Mouse (Mus musculus): ENCODE measurements around the gene Pvr.
A peak's percentile ranks its signal among the peaks of the same experiment; 100 is the strongest.
"Not testable (repeated sequence)": the region's sequence is repeated elsewhere in the genome, so short reads cannot be mapped to it uniquely, and the experiment has no call there.

The Pvr gene

GRCm38 (mm10) chr7:19935171-19935751, 14.3 kb upstream of the Pvr start:
- no peak for DNase-seq (ENCODE audit: low spot score in 2 of 2)

DNA sequence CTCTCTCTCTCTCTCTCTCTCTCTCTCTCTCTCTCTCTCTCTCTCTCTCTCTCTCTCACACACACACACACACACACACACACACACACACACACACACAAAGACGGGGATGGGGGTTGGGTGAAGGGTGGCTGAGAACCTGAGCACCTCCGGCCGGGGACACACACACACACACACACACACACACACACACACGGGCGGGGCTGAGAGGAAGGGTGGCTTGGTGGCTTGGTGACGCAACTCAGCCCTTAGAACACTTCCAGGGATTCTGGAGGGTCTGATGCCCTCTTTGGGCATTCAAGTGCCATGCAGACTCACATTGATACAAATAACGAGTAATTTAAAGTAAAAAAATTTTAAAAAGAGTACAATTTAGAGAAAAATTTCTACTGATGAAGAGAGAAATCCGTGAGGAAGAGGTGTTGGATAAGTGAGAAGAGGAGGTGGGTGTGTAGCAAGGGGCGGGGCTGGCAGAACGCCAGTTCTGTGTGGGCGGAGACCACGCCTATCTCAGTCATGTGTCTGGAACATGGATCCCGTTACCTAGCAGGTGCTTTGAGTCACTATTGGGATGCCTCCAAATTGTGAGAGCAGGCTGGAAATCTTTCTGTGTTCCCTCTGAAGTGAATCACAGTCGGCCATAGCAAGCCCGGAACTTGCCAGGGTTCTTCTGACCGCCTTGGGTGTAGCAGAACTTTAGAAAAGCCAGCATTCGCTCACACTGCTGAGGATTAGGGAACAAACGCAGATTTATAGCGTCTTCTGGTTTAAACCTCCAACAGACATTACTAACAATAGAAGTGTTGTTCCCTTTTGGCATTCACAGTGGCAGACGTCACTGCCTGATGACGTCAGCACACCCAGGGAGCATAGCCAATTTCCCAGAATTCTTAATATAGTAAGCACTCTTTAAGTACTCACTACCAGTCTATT, 12.2 kb upstream of the Pvr start:
- DNase-seq (ENCODE audit: low spot score in 2 of 2) = peak; percentile 65 to 74

- DNase-seq (ENCODE audit: low spot score in 2 of 2) = no peak
These were observed 11.3 kb upstream of the Pvr start for GRCm38 (mm10) chr7:19932133-19932876.

GRCm38 (mm10) chr7:19930481-19930880, 9.5 kb upstream of the Pvr start:
- DNase-seq (ENCODE audit: low spot score in 2 of 2) = not testable (repeated sequence)

DNA sequence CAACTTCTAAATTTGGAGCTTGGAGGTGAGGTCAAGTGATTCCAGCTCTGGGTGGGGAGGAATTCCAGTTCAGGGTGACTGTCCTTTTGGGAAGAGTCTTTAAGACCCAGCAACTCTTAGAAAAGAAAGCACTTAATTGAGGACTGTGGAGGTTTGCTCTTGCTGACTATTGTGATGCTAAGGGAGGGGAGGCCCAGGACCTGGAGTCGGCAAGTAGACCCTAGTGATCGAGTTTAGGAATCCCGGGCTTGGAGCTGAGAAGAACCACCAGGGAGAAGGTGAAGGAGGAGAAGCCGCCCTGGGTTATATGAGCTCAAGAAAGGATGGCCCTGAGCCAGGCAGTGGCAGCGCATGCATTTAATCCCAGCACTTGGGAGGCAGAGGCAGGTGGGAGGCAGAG, 7.5 kb upstream of the Pvr start:
- DNase-seq (ENCODE audit: low spot score in 2 of 2) = no peak

GRCm38 (mm10) chr7:19926849-19927480, 6.0 kb upstream of the Pvr start:
- no peak for DNase-seq (ENCODE audit: low spot score in 2 of 2)

DNA sequence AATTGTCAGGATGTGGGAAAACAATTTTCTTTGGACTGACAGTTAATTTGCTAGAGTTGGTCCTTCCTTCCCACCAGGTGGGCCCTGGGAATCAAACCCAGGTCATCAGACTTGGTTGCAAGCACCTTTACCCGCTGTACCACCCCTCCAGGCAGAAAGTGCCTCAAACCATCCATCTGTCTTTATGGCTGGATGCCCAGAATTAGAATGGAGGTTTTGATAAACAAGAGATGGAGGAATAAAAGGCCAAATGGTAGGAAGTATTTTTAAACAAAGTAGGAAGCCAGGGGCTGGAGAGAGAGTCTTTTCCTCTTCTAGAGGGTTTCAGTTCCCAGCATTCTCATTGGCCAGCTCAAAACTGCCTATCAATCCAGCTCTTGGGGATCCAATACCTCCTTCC, 4.4 kb upstream of the Pvr start:
- DNase-seq (ENCODE audit: low spot score in 2 of 2) = no peak

DNA sequence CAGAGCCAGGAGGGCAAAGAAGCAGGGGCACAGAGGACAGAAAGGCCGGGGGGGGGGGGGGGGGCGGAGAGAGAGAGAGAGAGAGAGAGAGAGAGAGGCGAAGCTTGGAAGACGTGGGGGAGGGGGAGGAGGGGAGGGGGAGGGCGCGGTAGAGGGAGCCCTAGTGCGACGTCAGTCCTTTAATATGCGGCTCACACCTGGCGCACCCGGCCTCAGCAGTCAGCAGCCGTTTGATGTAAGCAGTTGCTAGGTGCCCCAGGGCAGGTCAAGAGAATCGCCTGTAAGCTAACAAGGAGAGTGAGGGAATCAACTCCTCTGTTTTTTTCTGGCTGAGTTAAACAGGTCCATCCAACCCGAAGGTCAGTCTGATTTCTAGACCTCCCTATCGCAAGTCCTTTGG, 2.8 kb upstream of the Pvr start:
- DNase-seq (ENCODE audit: low spot score in 2 of 2) = no peak

GRCm38 (mm10) chr7:19923354-19923753, 2.4 kb upstream of the Pvr start:
- DNase-seq (ENCODE audit: low spot score in 2 of 2) = no peak

DNA sequence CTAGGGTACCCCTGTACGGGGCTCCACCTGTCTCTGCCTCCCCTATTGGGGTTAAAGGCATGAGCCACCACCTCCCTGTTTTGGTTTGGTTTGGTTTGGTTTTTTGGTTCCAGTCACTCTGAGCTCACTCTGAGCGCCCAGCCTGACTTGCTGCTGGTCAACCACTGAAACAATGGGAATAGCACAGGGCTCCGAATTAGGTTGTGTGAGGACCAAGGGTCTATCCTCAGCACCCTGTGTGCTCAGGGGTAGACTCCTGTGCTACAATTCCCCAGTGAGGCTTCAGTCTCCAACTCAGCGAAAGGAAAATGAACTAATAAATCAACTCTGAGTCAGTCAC, 824 bp downstream of the Pvr start:
- no peak for DNase-seq (ENCODE audit: low spot score in 2 of 2)

DNA sequence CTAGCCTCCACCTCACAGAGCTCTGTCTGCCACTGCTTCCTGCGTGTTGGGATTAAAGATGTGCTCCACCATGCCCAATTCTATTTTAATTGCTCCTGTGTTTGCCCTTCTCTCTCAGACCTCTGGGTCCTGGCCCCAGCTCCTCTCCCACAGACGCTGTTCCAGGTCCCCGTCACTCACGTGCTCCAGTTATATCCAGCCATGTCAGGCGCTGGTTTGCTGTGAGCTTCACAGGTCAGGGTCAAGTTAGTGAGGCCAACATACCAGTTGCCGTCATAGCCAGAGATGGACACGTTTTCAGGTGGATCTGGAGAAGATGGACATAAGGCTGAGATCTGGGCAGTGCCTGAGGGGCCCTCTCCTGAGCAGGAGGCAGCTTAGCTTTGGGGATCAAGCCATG, 6.4 kb downstream of the Pvr start:
- DNase-seq (ENCODE audit: low spot score in 2 of 2) = no peak

GRCm38 (mm10) chr7:19911695-19912524, 9.1 kb downstream of the Pvr start:
- no peak for DNase-seq (ENCODE audit: low spot score in 2 of 2)

DNA sequence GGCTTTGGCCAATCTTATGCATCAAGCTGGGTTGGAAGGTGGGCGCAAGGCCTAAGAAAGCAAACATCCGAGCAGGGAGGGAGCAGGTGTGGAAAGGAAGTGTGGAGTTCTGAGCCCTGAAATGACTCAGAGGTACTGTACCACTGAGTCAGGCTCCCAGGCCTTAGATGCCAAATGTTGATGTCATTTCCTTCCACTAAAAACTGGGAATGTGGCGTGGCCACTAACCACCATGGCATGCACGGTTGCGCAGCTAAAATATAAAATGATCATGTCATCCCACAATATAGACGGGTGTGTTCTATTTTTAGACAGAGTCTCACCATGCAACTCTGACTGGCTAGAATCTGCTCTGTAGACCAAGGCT, 9.7 kb downstream of the Pvr start:
- no peak for DNase-seq (ENCODE audit: low spot score in 2 of 2)

DNA sequence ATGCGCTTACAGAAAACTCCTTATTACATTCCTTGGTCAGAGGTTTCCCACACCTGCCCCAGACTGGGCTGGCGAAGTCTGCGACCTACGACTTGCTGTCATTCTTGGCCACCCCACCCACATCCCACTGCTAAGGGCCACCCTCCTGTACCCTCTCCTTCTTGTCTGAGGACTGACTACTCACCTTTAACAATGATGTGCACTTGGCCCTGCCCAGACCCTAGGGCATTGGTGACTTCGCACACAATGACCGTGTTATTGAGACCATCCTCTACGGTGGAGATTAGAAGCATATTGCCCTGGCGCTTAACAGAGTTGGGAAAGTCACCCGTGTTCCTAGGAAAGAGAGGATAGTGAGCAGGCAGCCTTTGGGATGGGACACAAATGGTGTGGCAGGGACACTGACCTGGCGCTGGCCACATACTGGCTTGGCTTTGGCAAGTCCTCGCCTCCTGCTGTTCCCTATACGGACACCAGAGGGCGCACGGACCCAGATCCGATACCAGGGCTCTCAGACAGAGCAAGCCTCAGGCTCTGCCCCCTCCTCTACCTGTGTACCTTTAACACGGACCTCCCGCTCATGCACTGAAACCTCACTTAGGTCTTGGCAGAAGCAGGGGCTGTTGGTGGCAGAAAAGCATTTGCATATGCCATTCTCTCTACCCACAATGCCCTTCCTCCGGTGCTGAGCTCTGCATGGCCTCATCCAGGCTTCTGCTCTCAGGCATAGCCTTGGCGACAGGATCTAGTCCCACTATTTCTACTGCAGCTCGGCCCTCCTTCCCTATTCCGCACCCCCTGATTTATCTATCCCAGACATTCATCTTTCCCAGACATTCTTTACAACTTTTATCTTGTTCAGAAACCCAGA, 10.3 kb downstream of the Pvr start:
- DNase-seq (ENCODE audit: low spot score in 2 of 2) = peak; percentile 65 to 74

- DNase-seq (ENCODE audit: low spot score in 2 of 2) = no peak
These were observed 31.1 kb downstream of the Pvr start for GRCm38 (mm10) chr7:19889881-19890280.

- DNase-seq (ENCODE audit: low spot score in 2 of 2) = no peak
These were observed 33.1 kb downstream of the Pvr start, which contains the start of gene Ceacam19 for GRCm38 (mm10) chr7:19887849-19888248. Ceacam19 (minus strand) TSS chr7:19887965.

- DNase-seq (ENCODE audit: low spot score in 2 of 2) = no peak
These were observed 40.2 kb downstream of the Pvr start for GRCm38 (mm10) chr7:19880754-19881153.

- DNase-seq (ENCODE audit: low spot score in 2 of 2) = no peak
These were observed 44.1 kb downstream of the Pvr start for GRCm38 (mm10) chr7:19876781-19877425.

- DNase-seq (ENCODE audit: low spot score in 2 of 2) = no peak
These were observed 44.8 kb downstream of the Pvr start for GRCm38 (mm10) chr7:19875948-19876682.

Measured in frontal cortex, postnatal 25 days (tissue).